Mouse (Mus musculus): ENCODE results near the gene Lce1b. TPM values are rescaled to one million over a fixed set of nuclear protein-coding genes. Genes with fewer than 3 reads are reported as not detected.

Gene Lce1b
- polyA plus RNA-seq (2015; fragmentation: Illumina TruSeq; extraction: RNeasy Lipid Tissue Mini Kit (QIAGEN cat#74804); ENCODE audit: insufficient read depth, low read depth, low replicate concordance) = not detected

GRCm38 (mm10) chr3:92656826-92657225 is at the start of gene Lce1b:
Gene Lce1b (minus strand): TSS chr3:92656926.

GRCm38 (mm10) chr3:92687110-92687509 is 30.4 kb upstream of the Lce1b start, which contains the start of gene Lce1d:
Gene Lce1d (minus strand): TSS chr3:92687210.

GRCm38 (mm10) chr3:92678947-92679346 is 22.2 kb upstream of the Lce1b start, which contains the start of gene Lce1c:
Gene Lce1c (plus strand): TSS chr3:92679247.

GRCm38 (mm10) chr3:92670215-92670614 is 13.5 kb upstream of the Lce1b start, which contains the start of gene Lce1a2:
Gene Lce1a2 (minus strand): TSS chr3:92670315.

GRCm38 (mm10) chr3:92648207-92648606 is 8.5 kb downstream of the Lce1b start, which contains the start of gene Lce1a1:
Gene Lce1a1 (minus strand): TSS chr3:92648307.

GRCm38 (mm10) chr3:92621560-92621959 is 35.2 kb downstream of the Lce1b start, which contains the start of gene Lce6a:
Gene Lce6a (minus strand): TSS chr3:92621660.

GRCm38 (mm10) chr3:92607392-92607791 is 49.3 kb downstream of the Lce1b start, which contains the start of gene 2210017I01Rik:
Gene 2210017I01Rik (minus strand): TSS chr3:92607492.

Other genes with a start within 250 kb of the Lce1b start
- not detected for gene Sprr2i, start 248.9 kb downstream of the Lce1b start, polyA plus RNA-seq (2015; fragmentation: Illumina TruSeq; extraction: RNeasy Lipid Tissue Mini Kit (QIAGEN cat#74804); ENCODE audit: insufficient read depth, low read depth, low replicate concordance)
- not detected for gene Sprr2j-ps, start 238.8 kb downstream of the Lce1b start, polyA plus RNA-seq (2015; fragmentation: Illumina TruSeq; extraction: RNeasy Lipid Tissue Mini Kit (QIAGEN cat#74804); ENCODE audit: insufficient read depth, low read depth, low replicate concordance)
- gene Gm9774, start 227.5 kb downstream of the Lce1b start, polyA plus RNA-seq (2015; fragmentation: Illumina TruSeq; extraction: RNeasy Lipid Tissue Mini Kit (QIAGEN cat#74804); ENCODE audit: insufficient read depth, low read depth, low replicate concordance) = not detected
- not detected for gene Sprr2k, start 224.3 kb downstream of the Lce1b start, polyA plus RNA-seq (2015; fragmentation: Illumina TruSeq; extraction: RNeasy Lipid Tissue Mini Kit (QIAGEN cat#74804); ENCODE audit: insufficient read depth, low read depth, low replicate concordance)
- not detected for gene Sprr1b, start 218.1 kb downstream of the Lce1b start, polyA plus RNA-seq (2015; fragmentation: Illumina TruSeq; extraction: RNeasy Lipid Tissue Mini Kit (QIAGEN cat#74804); ENCODE audit: insufficient read depth, low read depth, low replicate concordance)
- gene Sprr3, start 198.2 kb downstream of the Lce1b start, polyA plus RNA-seq (2015; fragmentation: Illumina TruSeq; extraction: RNeasy Lipid Tissue Mini Kit (QIAGEN cat#74804); ENCODE audit: insufficient read depth, low read depth, low replicate concordance) = not detected
- not detected for gene Sprr1a, start 171.0 kb downstream of the Lce1b start, polyA plus RNA-seq (2015; fragmentation: Illumina TruSeq; extraction: RNeasy Lipid Tissue Mini Kit (QIAGEN cat#74804); ENCODE audit: insufficient read depth, low read depth, low replicate concordance)
- not detected for gene Sprr4, start 156.4 kb downstream of the Lce1b start, polyA plus RNA-seq (2015; fragmentation: Illumina TruSeq; extraction: RNeasy Lipid Tissue Mini Kit (QIAGEN cat#74804); ENCODE audit: insufficient read depth, low read depth, low replicate concordance)
- gene 2310046K23Rik, start 122.4 kb downstream of the Lce1b start, polyA plus RNA-seq (2015; fragmentation: Illumina TruSeq; extraction: RNeasy Lipid Tissue Mini Kit (QIAGEN cat#74804); ENCODE audit: insufficient read depth, low read depth, low replicate concordance) = not detected
- not detected for gene Ivl, start 83.2 kb downstream of the Lce1b start, polyA plus RNA-seq (2015; fragmentation: Illumina TruSeq; extraction: RNeasy Lipid Tissue Mini Kit (QIAGEN cat#74804); ENCODE audit: insufficient read depth, low read depth, low replicate concordance)
- not detected for gene Smcp, start 67.9 kb downstream of the Lce1b start, polyA plus RNA-seq (2015; fragmentation: Illumina TruSeq; extraction: RNeasy Lipid Tissue Mini Kit (QIAGEN cat#74804); ENCODE audit: insufficient read depth, low read depth, low replicate concordance)
- gene 2210017I01Rik, start 49.4 kb downstream of the Lce1b start, polyA plus RNA-seq (2015; fragmentation: Illumina TruSeq; extraction: RNeasy Lipid Tissue Mini Kit (QIAGEN cat#74804); ENCODE audit: insufficient read depth, low read depth, low replicate concordance) = not detected
- gene Lce6a, start 35.3 kb downstream of the Lce1b start, polyA plus RNA-seq (2015; fragmentation: Illumina TruSeq; extraction: RNeasy Lipid Tissue Mini Kit (QIAGEN cat#74804); ENCODE audit: insufficient read depth, low read depth, low replicate concordance) = not detected
- gene Lce1a1, start 8.6 kb downstream of the Lce1b start, polyA plus RNA-seq (2015; fragmentation: Illumina TruSeq; extraction: RNeasy Lipid Tissue Mini Kit (QIAGEN cat#74804); ENCODE audit: insufficient read depth, low read depth, low replicate concordance) = not detected
- gene Lce1a2, start 13.4 kb upstream of the Lce1b start, polyA plus RNA-seq (2015; fragmentation: Illumina TruSeq; extraction: RNeasy Lipid Tissue Mini Kit (QIAGEN cat#74804); ENCODE audit: insufficient read depth, low read depth, low replicate concordance) = not detected
- gene Lce1c, start 22.3 kb upstream of the Lce1b start, polyA plus RNA-seq (2015; fragmentation: Illumina TruSeq; extraction: RNeasy Lipid Tissue Mini Kit (QIAGEN cat#74804); ENCODE audit: insufficient read depth, low read depth, low replicate concordance) = not detected
- not detected for gene Lce1d, start 30.3 kb upstream of the Lce1b start, polyA plus RNA-seq (2015; fragmentation: Illumina TruSeq; extraction: RNeasy Lipid Tissue Mini Kit (QIAGEN cat#74804); ENCODE audit: insufficient read depth, low read depth, low replicate concordance)
- not detected for gene Lce1e, start 52.1 kb upstream of the Lce1b start, polyA plus RNA-seq (2015; fragmentation: Illumina TruSeq; extraction: RNeasy Lipid Tissue Mini Kit (QIAGEN cat#74804); ENCODE audit: insufficient read depth, low read depth, low replicate concordance)
- not detected for gene Lce1f, start 63.4 kb upstream of the Lce1b start, polyA plus RNA-seq (2015; fragmentation: Illumina TruSeq; extraction: RNeasy Lipid Tissue Mini Kit (QIAGEN cat#74804); ENCODE audit: insufficient read depth, low read depth, low replicate concordance)
- gene Gm38119, start 82.2 kb upstream of the Lce1b start, polyA plus RNA-seq (2015; fragmentation: Illumina TruSeq; extraction: RNeasy Lipid Tissue Mini Kit (QIAGEN cat#74804); ENCODE audit: insufficient read depth, low read depth, low replicate concordance) = not detected
- gene Lce1g, start 95.4 kb upstream of the Lce1b start, polyA plus RNA-seq (2015; fragmentation: Illumina TruSeq; extraction: RNeasy Lipid Tissue Mini Kit (QIAGEN cat#74804); ENCODE audit: insufficient read depth, low read depth, low replicate concordance) = not detected
- gene Lce1h, start 108.1 kb upstream of the Lce1b start, polyA plus RNA-seq (2015; fragmentation: Illumina TruSeq; extraction: RNeasy Lipid Tissue Mini Kit (QIAGEN cat#74804); ENCODE audit: insufficient read depth, low read depth, low replicate concordance) = not detected
- not detected for gene Lce1i, start 122.0 kb upstream of the Lce1b start, polyA plus RNA-seq (2015; fragmentation: Illumina TruSeq; extraction: RNeasy Lipid Tissue Mini Kit (QIAGEN cat#74804); ENCODE audit: insufficient read depth, low read depth, low replicate concordance)
- gene Lce1j, start 133.6 kb upstream of the Lce1b start, polyA plus RNA-seq (2015; fragmentation: Illumina TruSeq; extraction: RNeasy Lipid Tissue Mini Kit (QIAGEN cat#74804); ENCODE audit: insufficient read depth, low read depth, low replicate concordance) = not detected
- not detected for gene Lce1k, start 151.0 kb upstream of the Lce1b start, polyA plus RNA-seq (2015; fragmentation: Illumina TruSeq; extraction: RNeasy Lipid Tissue Mini Kit (QIAGEN cat#74804); ENCODE audit: insufficient read depth, low read depth, low replicate concordance)
- not detected for gene Kprp, start 170.3 kb upstream of the Lce1b start, polyA plus RNA-seq (2015; fragmentation: Illumina TruSeq; extraction: RNeasy Lipid Tissue Mini Kit (QIAGEN cat#74804); ENCODE audit: insufficient read depth, low read depth, low replicate concordance)
- not detected for gene Lce1l, start 194.4 kb upstream of the Lce1b start, polyA plus RNA-seq (2015; fragmentation: Illumina TruSeq; extraction: RNeasy Lipid Tissue Mini Kit (QIAGEN cat#74804); ENCODE audit: insufficient read depth, low read depth, low replicate concordance)
- not detected for gene 2310050C09Rik, start 213.3 kb upstream of the Lce1b start, polyA plus RNA-seq (2015; fragmentation: Illumina TruSeq; extraction: RNeasy Lipid Tissue Mini Kit (QIAGEN cat#74804); ENCODE audit: insufficient read depth, low read depth, low replicate concordance)

Data from pancreas, adult 10 weeks (tissue).